Mouse (Mus musculus) forebrain, embryonic 14.5 days (tissue): ENCODE results near the gene Esrrg. TPM values are rescaled to one million over a fixed set of nuclear protein-coding genes. Genes with fewer than 3 reads are reported as not detected.

Source experiments
- ATAC-seq: fragments of 200-750 bp; cut with Nextera tagmentation; 2 replicates; pipeline ENCODE4 v1.8.0; 2017; ENCODE audit warnings: mild to moderate bottlenecking, moderate library complexity
- DNase-seq: peaks from one replicate; pipeline ENCODE4 v3.0.0-alpha.2; 2015; ENCODE audit warnings: low spot score
- H3K27ac ChIP-seq: fragments of 300-500 bp; sonication (generic); 2 replicates; pipeline ENCODE4 v1.5.1; 2014; ENCODE audit warnings: low read depth, mild to moderate bottlenecking, control low read depth, low read length, moderate library complexity
- H3K27me3 ChIP-seq: fragments of 300-500 bp; sonication (generic); replicated peaks from 2 replicates; pipeline ENCODE4 v1.6.1; 2014; ENCODE audit warnings: low read length, control low read depth, mixed read lengths; ENCODE audit not compliant: control insufficient read depth, insufficient read depth
- H3K36me3 ChIP-seq: fragments of 300-500 bp; sonication (generic); 2 replicates; pipeline ENCODE4 v1.6.1; 2014; ENCODE audit warnings: low read length, control low read depth; ENCODE audit not compliant: control insufficient read depth, insufficient read depth
- H3K4me1 ChIP-seq: fragments of 300-500 bp; sonication (generic); 2 replicates; pipeline ENCODE4 v1.6.1; 2014; ENCODE audit warnings: antibody characterized with exemption, low read length, control low read depth; ENCODE audit not compliant: control insufficient read depth, insufficient read depth
- H3K4me2 ChIP-seq: fragments of 300-500 bp; sonication (generic); 2 replicates; pipeline ENCODE4 v1.6.1; 2014; ENCODE audit warnings: mild to moderate bottlenecking, control low read depth, low read length
- H3K4me3 ChIP-seq: fragments of 300-500 bp; sonication (generic); 2 replicates; pipeline ENCODE4 v1.5.1; 2014; ENCODE audit warnings: low read depth, low read length, control low read depth
- H3K9ac ChIP-seq: fragments of 300-500 bp; sonication (generic); 2 replicates; pipeline ENCODE4 v1.6.1; 2014; ENCODE audit warnings: mild to moderate bottlenecking, low read length, control low read depth, moderate library complexity
- H3K9me3 ChIP-seq: fragments of 300-500 bp; sonication (generic); replicated peaks from 2 replicates; pipeline ENCODE4 v1.6.1; 2016; ENCODE audit warnings: low read length, control low read depth, mixed read lengths; ENCODE audit not compliant: control insufficient read depth
- WGBS: fragments of 180-500 bp; shearing (Covaris S2); extraction: QIAGEN DNeasy Blood & Tissue Kit; methylation state at CpG from one replicate; pipeline ENCODE4 v1.1.7; 2014; 5-methylcytosine and 5-hydroxymethylcytosine counted together
- polyA plus RNA-seq: library from polyadenylated mRNA; unstranded; fragments of >200 nt; fragmentation: Nextera tagmentation; extraction: Ambion mirVana; gene quantifications from 2 replicates; pipeline ENCODE4 v1.2.1, GENCODE M21; 2014

The Esrrg gene
- polyA plus RNA-seq, 1 experiment from 2014 or later, result 9.8 TPM

DNA sequence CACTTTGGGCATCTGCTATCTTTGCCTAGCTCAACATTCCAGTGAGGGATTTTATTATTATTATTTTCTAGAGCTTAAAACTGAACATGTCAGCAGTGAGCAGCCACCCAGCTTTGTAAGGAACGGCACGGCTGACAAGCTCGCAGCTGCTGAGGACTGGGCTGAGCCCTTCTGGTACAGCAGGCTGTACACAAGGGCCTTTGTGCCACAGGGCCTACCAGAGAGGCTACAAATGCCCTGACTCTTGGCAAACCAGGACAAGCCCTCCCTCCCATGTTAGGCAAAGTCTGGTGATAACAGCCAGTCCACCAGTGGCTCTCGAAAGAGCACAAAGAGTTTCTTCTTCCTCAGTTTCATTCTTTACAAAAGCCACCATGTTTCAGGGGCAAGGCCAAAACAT lies 75.9 kb downstream of the Esrrg start:
- Histone ChIP-seq H3K4me1 (no peaks in the 10 kb centered on the region), H3K9ac (no peak overlapping the region), H3K4me2 (no peak overlapping the region), H3K4me3 (no peak overlapping the region), H3K36me3 (no peaks in the 10 kb centered on the region), H3K27ac (no peak overlapping the region), H3K9me3 (no peaks in the 10 kb centered on the region), H3K27me3 (no peaks in the 10 kb centered on the region)
- ATAC-seq (no peak), DNase-seq (no peak)
- 79% methylated on average over 4 of the region's 4 CpGs for WGBS

DNA sequence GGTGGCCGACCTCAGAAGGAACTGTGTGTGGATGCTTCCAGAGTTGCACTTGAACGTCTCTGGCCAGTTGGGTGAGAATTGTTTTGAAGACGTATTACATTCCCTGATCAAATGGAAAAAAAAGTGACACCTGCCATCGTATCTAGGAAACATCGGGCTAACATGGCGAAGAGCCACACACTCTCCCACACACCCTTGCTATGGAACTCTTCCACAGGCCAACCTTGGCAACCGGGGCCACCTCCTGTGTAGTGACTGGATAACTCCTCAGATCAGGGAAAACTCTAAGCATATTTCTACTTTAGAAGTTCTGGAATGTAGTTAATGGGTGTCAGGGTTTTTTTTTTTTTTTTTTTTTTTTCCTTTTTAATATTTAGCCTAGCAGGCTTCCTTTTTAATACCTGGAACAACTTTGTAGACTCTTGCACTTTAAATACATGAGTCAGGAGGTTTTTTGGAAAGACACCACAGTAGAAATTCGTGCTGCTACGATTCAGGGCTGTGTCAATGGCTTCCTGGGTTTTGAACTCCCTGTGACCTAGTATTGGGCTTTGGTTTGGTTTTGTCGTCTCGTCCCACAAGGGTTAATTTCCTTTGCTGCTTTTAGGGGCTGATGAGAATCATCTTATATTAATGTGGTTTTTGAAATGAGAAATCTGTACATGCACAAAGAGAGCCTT lies 83.4 kb downstream of the Esrrg start:
- ATAC-seq (no peak), DNase-seq (no peak)
- H3K4me3 ChIP-seq, result no peak overlapping the region
- 87% methylated on average over 11 of the region's 11 CpGs for WGBS
- no peaks in the 10 kb centered on the region for H3K27me3 ChIP-seq
- H3K27ac ChIP-seq, result no peak overlapping the region
- no peaks in the 10 kb centered on the region for H3K36me3 ChIP-seq
- no peak overlapping the region for H3K4me2 ChIP-seq
- H3K9me3 ChIP-seq, result no peaks in the 10 kb centered on the region
- H3K4me1 ChIP-seq, result no peaks in the 10 kb centered on the region
- no peak overlapping the region for H3K9ac ChIP-seq

DNA sequence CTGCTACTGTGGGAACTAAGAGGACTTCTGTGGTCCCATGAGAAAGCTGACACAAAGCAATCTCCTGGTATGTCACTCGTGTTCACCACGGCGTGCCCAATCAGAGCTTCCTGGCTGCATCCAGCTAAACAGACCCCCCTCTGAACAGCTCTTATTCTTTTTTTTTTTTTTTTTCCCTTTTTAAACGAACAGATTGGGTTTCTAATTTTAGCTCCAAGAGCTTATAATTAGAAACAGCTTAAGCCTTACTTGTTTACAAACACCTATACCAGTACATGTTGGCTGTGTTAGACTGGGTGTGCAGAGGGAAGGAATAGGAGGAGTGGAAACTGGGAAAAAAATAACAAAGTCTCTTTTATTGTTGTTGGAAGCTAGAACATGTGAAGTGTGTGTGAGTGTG lies 86.3 kb downstream of the Esrrg start:
- Histone ChIP-seq H3K4me3 (no peak overlapping the region), H3K4me2 (no peak overlapping the region), H3K27me3 (no peaks in the 10 kb centered on the region), H3K9me3 (no peaks in the 10 kb centered on the region), H3K36me3 (no peaks in the 10 kb centered on the region), H3K27ac (no peak overlapping the region), H3K4me1 (no peaks in the 10 kb centered on the region), H3K9ac (no peak overlapping the region)
- ATAC-seq (no peak; the same call in 1 of the 2 replicates), DNase-seq (peak; percentile 66)
- 46% methylated on average over 4 of the region's 4 CpGs for whole genome bisulfite sequencing

DNA sequence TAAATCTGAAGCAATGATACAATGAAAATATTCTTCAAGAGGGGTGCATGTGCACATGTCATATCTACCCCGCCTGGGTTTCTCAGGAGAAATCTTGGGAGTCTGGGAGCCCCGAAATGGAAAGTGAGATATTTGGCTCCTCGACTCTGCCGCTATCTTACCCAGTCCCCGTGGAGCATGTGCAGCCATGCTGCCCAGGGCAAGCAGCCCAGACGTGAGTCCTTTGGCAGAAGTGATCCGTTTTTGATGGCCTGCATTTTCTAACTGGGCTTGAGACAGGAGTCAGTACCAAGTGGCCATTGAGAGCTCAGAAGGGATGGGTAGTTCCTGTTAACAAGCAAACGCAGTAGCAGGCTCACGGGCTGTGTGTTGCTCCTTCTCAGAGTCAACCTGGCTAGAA lies 89.6 kb downstream of the Esrrg start:
- H3K9ac ChIP-seq, result no peak overlapping the region
- ATAC-seq, result no peak
- WGBS, result 93% methylated on average over 9 of the region's 9 CpGs
- H3K27ac ChIP-seq, result no peak overlapping the region
- no peak for DNase-seq
- no peaks in the 10 kb centered on the region for H3K36me3 ChIP-seq
- H3K27me3 ChIP-seq, result no peaks in the 10 kb centered on the region
- H3K4me2 ChIP-seq, result no peak overlapping the region
- H3K4me1 ChIP-seq, result no peaks in the 10 kb centered on the region
- no peaks in the 10 kb centered on the region for H3K9me3 ChIP-seq
- no peak overlapping the region for H3K4me3 ChIP-seq

DNA sequence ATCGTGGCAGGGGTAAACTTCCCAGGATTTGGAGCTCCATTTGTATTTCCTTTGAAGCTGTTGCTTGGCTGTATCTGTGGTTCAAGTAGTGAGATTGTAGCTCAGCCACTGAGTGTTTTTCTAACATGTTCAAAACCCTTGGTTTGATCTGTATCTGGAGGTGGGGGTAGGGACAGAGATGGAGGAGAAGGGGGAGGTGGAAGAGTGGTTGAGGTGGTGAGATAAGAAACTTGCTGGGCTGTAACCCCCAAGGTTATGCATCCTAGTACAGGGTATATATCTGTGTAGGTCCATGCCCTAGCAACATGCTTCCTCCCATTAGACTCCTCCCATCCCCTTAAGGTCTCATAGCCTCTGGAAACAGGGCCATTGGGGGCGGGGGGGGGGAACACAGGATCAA lies 92.4 kb downstream of the Esrrg start:
- Histone ChIP-seq H3K9me3 (no peaks in the 10 kb centered on the region), H3K27ac (no peak overlapping the region), H3K4me3 (no peak overlapping the region), H3K4me1 (no peaks in the 10 kb centered on the region), H3K27me3 (no peaks in the 10 kb centered on the region), H3K36me3 (no peaks in the 10 kb centered on the region), H3K9ac (no peak overlapping the region), H3K4me2 (no peak overlapping the region)
- DNase-seq (no peak), ATAC-seq (no peak)
- 78% methylated on average over 2 of the region's 2 CpGs for WGBS

DNA sequence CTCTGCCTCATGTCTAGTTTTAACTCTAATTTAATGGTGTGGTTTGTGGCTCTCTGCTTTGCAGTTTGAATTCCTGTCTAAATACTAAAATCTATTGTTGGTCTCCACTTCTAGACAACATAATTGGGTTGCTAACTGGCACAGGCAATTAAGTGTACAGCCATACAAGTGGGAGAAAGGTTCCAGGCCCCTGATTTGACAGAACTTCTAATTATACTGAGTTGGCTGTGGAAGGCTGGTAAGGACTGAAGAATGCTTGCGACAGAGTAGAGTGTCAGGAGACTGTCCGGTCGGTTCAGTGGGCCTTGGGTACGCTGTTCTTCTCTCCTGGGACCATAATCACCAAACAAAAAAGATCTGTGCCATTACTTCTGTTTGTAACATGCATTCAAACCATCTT lies 96.3 kb downstream of the Esrrg start:
- H3K27ac ChIP-seq, result no peak overlapping the region
- H3K4me2 ChIP-seq, result no peak overlapping the region
- ATAC-seq (no peak), DNase-seq (no peak)
- no peaks in the 10 kb centered on the region for H3K27me3 ChIP-seq
- no peak overlapping the region for H3K4me3 ChIP-seq
- H3K36me3 ChIP-seq, result no peaks in the 10 kb centered on the region
- WGBS, result 47% methylated on average over 4 of the region's 4 CpGs
- H3K9me3 ChIP-seq, result no peaks in the 10 kb centered on the region
- no peaks in the 10 kb centered on the region for H3K4me1 ChIP-seq
- H3K9ac ChIP-seq, result no peak overlapping the region

DNA sequence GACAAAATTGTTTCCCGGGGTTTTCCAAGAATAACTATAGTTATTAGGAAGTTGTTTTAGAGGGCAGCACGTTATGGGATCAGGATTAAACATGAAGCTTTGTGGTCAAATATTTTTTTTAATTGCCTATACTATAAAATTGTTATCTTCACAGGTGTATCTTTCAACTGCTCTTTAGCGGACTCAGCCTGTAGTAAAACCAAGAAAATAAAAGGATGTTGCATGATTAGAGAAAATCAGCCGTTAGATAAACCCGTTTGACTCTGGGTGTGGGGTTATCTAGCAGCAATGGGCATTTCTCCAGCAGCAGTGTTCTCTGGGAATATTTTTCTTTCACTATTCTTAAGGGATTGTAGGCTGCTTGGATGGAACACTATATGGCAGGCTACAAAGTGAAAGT lies 96.8 kb downstream of the Esrrg start:
- no peak overlapping the region for H3K9ac ChIP-seq
- H3K4me2 ChIP-seq, result no peak overlapping the region
- H3K27ac ChIP-seq, result no peak overlapping the region
- no peaks in the 10 kb centered on the region for H3K27me3 ChIP-seq
- H3K36me3 ChIP-seq, result no peaks in the 10 kb centered on the region
- H3K9me3 ChIP-seq, result no peaks in the 10 kb centered on the region
- H3K4me3 ChIP-seq, result no peak overlapping the region
- no peaks in the 10 kb centered on the region for H3K4me1 ChIP-seq
- ATAC-seq (no peak), DNase-seq (no peak)
- 87% methylated on average over 5 of the region's 5 CpGs for WGBS

DNA sequence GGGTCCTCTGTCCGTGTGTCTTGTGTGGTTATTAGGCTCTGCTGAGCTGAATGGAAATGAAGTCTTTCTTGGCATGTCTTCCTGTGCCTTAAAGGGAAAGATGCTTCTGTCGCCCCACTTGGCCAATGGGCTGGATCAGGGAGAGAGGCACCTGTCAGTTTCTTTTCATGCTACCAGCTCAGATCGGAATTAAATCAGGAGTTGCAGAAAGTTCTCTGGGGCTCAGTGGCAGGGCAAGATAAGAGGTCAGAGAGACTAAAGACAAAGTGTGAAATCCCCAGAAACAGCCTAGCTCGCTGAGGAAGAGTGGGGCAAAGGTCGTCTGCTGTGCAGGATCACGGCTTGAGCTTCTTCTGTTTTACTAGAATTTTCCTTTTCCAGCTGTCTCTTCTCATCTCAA lies 97.5 kb downstream of the Esrrg start:
- Histone ChIP-seq H3K36me3 (no peaks in the 10 kb centered on the region), H3K4me2 (no peak overlapping the region), H3K4me1 (no peaks in the 10 kb centered on the region), H3K9me3 (no peaks in the 10 kb centered on the region), H3K4me3 (no peak overlapping the region), H3K9ac (no peak overlapping the region), H3K27ac (no peak overlapping the region), H3K27me3 (no peaks in the 10 kb centered on the region)
- 56% methylated on average over 6 of the region's 6 CpGs for WGBS
- no peak for ATAC-seq
- no peak for DNase-seq

DNA sequence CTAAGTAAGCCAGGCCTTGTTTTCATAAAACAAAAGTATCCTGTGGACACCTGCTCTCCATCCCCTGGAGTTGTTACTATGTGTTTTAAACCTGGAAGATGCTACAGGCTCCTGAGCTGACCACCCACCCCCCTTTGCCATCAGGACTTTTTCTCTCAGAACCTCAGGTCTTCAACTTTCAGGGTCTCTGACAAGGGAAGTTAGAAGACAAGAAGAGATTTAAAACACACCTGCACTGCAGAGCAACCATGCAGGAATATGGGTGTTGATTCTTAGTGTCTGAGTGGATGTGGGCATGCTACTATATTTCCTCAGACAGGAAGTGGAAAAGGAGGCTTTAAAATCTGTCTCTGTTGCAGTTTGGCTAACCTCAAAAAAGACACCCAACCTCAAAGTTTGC lies 98.6 kb downstream of the Esrrg start:
- no peak overlapping the region for H3K4me3 ChIP-seq
- H3K36me3 ChIP-seq, result no peaks in the 10 kb centered on the region
- peaks cover 3% of the 10 kb centered on the region; the same call in 1 of the 2 replicates for H3K4me1 ChIP-seq
- H3K9ac ChIP-seq, result no peak overlapping the region
- no peaks in the 10 kb centered on the region for H3K9me3 ChIP-seq
- no peak overlapping the region for H3K4me2 ChIP-seq
- no peak overlapping the region for H3K27ac ChIP-seq
- DNase-seq (no peak), ATAC-seq (no peak)
- no peaks in the 10 kb centered on the region for H3K27me3 ChIP-seq
